Mouse (Mus musculus) R1 (cell line): ENCODE results near the gene Mturn.

Experiments used
- DNase-seq: peaks from one replicate; pipeline ENCODE4 v3.0.0-alpha.2; 2018; ENCODE audit warnings: low read depth, low spot score

Gene Mturn

DNA sequence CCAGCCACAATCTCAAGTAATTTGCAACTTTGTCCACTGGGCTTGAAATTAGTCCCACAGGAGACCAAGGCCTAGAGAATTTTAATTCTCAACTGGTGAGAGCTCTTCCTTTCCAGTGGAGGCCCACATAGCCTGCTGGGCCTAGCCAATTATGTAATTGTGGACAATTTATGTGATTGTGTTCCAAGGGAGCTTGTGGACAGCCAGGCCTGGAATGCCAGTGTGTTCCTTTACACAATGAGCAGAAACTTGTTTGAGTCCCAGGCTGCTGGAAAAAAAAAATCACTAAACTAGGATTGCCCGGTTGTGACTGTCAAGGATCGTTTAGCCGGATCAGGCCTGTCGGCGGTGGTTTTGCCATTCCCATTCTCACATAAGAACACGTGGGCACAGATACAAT is 11.9 kb downstream of the Mturn start:
- no peak for DNase-seq

DNA sequence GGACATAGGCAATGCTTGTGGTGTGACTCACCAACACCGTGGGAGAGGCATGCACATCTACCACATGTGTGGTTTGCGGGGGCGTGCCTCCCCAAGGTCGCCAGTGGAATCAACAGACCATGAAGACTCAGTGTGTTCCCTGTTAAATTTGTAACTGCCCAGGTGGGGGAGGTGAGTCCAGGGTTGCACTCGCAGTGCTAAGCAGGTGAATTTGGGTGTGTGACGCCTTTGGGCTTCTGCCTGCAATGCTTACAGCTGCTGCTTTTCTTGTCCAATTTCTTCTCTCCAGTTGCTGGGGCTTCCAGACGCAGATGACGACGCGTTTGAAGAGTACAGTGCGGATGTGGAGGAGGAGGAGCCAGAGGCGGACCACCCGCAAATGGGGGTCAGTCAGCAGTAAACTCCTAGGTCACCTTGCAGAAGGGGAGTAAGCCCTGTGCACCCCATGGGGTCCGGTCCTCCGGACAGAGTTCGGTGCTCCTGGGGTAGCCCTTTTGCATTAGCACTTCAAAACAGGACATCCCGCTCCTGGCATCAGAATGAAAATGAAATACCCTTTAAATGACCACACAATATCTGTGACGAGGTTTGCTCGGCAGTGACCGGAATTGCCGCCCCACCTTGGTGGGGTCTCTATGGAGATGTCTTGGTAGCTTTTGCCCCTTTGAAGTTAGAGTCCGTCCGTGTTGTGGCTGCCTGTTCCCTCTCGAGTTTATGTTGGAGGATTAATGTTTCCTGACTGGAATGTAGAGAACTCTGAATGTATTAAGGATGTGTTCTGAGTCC is 17.5 kb downstream of the Mturn start:
- peak; percentile 56 for DNase-seq

DNA sequence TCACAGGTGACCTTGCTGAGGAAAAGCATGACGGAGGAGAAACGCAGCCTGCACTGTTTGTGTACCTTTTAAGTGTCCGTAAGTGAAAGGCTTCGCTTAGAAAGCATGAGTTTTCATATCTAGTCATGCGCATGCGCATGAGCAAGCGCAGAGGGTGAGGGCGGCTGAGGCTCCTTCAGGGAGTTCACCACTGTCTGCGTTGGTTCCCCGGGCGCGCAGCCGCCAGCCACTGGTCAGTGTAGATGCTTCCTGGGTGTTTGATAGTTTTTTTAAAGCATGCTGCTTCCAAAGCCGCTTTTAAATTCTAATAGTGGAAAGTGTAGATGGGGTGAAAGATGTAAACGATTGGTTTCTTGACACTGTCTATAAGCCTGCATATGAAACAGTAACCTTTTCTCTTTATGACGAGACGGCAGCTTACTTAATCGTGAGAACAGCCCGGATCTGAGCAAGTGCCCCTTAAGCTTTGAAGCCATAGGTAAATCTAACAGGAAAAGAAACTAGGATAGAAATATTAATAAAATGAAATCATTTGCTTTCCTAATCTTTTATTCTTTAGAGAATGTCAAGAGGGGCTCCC is 18.1 kb downstream of the Mturn start:
- no peak for DNase-seq

DNA sequence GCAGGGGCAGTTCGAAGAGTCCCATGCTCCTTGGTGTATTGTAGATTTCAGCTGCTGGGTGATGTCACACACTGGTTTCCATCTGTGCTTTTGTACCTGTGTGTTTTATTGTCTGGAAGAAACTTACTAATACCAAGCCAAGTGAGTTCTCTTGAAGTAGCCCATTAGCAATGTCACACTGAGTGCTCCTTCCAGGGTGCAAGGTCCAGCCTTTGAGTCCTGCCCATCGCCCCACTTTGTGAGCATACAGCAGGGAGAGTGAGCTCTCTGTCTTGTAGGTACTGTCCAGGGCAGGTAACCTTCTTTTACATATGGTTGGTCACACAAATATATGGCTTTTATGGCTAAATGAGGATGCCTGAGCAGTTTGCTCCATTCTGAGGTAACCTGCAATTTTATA is 19.1 kb downstream of the Mturn start:
- DNase-seq: no peak

DNA sequence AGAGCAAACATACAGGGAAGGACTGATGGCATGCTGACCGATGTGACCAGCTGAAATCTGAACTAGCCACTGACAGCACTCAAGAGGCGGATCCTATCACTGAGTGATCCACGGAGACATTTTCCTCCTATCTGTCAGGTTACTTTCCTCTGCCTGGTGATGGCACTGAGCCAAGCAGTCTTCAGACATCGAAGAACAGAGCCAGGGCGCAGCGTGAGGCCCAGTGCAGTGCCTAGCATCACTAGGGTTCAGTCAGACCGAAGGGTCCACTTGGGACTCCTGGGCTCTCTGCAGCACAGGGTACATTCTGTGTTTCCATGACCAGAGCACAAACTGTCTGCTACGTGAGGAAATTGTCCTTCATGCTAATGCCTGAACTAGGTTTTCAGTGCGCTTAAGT is 20.5 kb downstream of the Mturn start:
- no peak for DNase-seq

DNA sequence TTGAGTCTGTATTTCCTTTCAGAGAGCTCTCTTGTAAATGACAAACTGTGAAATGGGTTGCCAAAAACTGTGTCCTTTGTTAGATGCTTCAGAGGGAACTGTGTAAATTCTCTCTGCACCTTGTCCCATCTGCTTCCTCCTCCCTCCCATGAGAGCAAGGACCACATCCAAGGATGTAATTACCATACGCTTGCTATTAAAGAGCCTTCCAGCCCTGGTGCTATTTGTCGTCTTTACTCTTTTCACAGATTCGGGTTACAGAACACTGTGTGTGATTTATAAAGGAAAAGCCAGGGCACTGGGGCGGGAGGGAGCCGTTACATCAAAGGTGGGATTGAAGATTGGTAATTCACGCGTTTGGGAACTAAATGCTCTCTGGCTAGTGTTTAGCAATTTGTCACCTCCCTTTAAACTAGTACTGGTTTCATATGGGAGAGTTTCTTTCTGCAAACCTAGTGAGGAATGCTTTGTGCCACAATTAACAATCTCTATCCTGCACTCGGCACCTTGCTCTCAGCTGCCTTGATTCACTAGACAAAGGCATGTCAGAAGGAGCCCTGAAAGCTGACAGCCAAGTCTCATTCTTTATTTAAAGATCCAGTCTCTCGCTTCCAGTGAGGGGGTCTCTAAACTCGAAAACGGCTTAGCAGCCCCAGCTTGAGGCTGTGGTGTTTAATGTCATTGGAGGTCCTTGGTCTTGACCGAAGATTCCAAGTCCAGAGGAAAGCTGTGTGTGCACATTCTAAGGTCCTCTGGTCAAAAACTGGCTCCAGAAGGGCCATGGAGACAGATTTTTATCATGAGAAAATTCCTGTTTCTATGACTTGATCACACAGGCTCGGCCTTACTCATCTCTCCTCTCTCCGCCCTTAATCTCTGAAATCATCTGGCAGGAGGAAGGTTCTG is 22.5 kb downstream of the Mturn start:
- DNase-seq: no peak

DNA sequence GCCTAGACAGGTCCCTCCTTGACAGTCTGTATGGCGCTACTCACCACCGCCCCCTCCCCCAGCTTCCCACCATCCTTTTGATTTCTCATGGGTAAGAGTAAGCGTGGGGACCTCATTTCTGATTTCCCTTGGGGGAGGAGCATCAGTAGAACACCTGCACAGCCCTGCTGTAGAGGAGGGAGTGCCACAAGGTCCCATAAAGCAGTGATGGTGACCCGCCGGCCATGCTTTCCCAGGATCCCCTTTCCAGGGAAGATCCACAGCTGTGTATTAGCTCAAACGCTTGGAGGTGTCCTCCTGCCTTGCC is 23.1 kb downstream of the Mturn start:
- DNase-seq: no peak

DNA sequence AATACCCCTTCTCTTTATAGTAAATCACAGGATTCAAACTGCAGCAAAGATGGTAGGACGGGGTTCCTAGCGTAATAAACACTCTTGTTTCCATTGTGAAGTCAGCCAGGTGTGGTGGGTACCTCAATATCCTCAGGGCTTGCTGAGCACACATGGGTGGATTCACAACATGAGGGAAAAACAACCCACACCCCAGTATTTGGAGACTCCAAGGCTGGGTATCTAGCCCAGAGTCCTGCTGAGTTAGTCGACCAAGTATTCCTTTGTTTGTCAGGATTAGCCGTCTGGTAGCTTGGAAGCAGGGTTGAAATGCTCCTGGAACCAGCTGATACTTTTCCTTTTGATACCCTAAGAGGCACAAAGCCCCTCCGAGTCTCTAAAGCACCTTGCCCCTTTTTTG is 23.4 kb downstream of the Mturn start:
- no peak for DNase-seq

DNA sequence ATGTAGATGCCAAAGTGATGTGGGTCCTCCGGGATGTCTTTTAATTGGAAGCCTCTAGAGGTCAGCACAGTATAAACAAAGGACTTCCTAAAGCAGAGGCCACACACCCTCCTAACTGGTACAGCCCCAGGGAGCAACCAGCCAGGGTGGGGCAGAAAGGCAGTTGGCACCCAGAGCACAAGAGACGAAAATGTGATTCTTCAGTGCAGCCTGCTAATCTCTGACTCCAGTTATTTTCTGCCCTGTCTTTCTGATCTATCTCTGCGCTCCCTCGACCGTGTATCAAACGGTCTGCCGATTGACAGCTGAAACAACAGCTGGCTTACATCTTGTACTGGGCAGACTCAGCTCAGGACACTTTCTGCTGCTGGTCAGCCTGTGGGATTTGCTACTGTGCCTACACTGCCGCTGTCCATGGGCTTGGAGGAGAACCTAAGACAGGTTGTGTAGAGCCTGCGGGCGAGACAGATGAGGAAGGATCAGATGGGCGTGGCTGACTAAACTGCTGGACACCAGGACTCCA is 24.0 kb downstream of the Mturn start:
- DNase-seq: peak; percentile 56

DNA sequence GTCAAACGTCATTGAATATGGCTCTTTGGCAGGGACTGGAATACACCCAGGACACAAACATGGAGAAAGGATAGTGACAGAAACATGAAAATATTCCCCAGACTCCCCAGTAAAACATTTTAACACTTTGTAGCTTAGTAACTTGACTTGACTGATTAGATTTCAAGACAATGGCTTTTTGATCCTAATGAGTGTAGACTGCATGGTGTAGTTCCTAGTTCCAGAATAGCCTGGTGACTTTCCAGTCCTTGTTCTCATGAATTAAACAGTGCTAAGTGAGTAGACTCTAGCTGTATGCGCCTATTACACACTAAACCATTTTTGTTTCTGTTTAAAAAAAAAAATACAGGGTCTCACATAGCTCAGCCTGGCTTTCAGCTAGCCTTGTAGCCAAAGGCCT is 24.7 kb downstream of the Mturn start:
- DNase-seq: no peak

DNA sequence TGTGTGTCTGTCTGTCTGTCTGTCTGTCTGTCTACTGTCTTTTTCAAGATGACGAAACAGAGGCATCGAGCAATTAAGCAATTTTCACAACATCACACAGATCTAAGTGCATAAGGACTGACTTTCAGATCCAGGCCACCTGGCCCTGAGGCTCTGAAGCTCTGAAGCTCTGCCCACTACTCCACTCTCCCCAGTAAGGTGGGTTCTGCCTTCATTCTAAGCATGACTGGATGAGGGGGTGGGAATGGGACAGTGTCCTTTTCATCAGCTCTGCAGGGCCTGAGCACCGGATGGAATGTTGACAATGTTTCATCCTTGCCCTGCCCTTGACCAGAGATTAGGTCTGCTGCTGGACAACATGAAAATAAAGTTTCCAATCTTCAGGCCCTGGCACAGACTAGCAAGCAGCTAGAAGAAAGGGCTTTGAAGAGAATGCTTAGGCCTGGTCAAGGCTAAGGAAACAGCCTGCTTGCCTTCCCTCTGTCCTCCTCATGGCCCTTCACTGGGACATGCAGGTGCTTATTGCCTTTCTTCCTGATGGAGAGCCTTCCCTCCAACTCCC is 25.3 kb downstream of the Mturn start:
- DNase-seq: no peak

DNA sequence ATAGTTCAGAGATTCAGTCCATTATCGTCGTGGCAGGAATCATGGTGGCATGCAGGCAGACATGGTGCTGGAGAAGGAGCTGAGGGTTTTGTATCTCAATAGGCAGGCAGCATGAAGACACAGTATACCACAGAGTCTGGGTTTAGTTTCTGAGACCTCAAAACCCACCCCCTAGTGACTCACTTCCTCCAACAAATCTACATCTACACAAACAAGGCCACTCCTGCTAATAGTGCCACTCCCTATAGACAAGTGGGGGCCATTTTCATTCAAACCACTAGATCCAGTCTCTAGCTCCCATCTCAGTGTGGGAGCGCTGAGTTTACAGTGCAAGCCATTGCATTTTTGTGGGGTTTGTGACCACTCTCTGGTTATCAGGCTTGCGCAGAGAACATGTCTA is 27.2 kb downstream of the Mturn start:
- peak; percentile 94 for DNase-seq

DNA sequence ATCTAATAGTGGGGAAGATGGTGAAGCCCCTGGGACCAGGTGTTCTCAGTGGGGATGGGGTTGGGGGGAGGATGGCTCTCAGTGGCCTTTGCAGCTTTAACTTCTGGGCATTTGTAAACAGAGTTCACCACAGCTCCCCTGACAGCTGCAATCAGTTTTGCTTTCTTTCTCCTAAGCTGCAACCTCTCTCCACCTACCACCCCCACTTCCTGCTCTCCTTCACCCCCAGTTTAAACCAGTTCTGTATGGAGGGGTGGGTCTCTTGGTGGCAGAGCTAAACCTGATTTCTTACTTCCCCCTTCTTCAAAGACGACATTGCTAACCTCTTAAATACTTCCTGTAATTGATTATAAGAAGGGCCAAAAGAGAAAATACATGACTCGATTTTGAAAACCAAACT is 34.3 kb downstream of the Mturn start:
- DNase-seq: no peak

DNA sequence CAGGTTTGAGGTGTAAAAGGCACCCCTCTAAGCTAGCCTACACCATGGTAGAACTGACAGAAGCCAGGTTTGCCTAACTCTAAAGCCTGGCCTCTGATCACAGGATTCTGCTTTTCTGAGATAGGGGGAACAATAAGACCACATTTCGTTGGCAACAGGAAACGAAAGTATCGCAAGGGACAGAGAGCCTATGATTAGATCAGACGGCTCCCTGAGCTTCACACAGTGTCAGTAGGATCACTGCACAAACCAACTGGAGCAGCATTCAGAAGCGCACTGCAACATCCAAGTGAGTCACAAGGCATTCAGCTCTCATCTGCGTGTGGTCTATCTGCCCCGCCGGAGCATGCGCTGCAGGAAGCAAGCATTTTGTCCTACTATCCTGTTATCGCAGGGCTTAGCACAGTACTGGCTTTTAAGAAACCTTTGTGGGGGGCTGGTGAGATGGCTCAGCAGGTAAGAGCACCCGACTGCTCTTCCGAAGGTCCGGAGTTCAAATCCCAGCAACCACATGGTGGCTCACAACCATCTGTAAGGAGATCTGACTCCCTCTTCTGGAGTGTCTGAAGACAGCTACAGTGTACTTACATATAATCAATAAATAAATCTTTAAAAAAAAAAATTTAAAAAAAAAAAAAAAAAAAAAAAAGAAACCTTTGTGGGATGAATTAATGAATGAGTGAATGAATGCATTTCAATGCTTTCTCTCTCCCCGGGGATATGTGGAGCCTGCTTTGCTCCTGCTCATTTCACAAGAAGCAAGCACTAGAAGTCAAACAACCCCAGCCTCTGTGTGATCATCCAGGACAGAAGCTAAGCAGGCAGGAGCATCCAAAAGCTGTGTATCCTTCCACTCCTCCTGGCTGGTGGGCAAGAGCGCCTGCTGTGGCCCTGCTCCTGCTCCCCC is 37.6 kb downstream of the Mturn start:
- DNase-seq: peak; percentile 22

DNA sequence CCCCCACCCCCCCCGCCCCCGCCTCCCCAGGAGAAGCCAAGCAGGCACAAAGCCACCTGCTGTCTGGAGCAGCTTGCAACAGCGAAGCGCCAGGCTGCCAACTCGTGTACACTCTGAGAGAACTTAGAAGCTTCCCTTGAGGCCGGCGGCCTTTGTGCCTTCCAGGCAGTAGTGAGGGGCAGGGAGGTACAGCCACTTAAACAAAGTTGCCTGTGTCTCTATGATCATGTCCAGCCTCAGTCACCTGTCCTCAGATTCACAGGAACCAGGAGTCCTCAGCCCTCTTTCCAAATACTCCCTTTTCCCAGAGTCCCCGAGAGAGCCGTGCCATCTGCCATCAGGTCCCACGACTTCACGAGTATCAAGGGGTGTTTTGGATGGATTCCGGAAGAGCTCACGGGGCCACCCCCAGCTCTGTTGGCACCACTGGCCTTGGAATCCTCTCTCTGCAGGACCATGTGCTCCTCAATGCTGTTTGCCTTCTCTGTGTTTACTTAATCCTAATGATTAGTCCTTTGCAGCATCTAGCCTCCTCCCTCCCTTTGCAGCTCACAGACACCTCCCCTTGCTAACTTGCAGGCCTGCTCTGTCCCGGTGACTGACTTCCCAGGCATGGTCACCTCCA is 38.4 kb downstream of the Mturn start:
- DNase-seq: no peak

DNA sequence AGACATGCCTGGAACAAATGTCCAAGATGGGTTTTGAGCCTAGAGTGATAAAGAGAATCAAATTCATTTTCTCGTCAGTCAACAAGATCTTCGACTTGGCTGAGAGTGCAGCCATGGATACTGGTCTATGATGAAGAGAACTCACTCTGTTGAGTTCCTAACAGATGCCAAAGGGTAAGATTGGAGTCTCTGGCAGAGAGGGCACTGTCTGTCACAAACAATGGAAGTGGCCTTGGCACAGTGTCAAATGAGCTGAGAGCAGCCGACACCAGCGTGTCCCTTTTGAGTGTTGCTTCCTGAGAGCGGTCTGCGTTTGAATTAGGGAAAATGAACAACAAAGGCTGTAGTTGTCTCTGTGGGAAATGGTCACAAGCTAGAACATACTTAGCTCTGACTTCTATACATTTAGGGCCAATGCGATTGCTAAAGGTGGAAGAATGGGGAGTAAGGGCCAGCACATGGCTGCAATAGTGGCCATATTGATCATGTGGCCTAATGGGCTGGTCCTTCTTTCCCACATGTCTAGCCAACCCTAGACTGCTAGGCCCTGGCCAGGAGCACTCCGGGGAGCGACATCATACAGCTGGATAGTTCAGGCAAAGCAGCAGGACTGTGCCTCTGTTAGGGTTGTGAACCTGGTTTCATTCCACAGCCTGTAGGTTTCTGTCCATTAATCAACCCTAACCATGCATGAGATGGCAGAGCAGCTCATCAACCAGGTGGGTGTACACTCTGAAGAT is 39.3 kb downstream of the Mturn start:
- DNase-seq: no peak

DNA sequence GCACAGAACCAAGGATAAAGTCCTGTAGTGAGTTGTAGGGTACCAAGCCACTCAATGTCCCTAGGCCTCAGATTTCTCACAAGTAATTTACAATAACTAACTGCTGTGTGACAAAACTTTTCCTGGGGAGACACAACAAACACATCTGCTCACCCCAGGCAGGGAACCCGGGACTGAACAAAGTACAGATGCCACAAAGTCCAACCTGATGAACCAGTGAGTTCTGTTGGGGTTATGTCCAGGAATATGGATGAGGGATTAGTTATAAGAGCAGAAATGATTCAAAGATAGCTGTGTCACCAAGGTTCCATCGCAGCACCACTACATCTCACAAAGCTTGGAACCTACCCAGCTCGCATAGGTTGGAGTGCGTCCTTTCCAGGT is 39.8 kb downstream of the Mturn start:
- DNase-seq: no peak

DNA sequence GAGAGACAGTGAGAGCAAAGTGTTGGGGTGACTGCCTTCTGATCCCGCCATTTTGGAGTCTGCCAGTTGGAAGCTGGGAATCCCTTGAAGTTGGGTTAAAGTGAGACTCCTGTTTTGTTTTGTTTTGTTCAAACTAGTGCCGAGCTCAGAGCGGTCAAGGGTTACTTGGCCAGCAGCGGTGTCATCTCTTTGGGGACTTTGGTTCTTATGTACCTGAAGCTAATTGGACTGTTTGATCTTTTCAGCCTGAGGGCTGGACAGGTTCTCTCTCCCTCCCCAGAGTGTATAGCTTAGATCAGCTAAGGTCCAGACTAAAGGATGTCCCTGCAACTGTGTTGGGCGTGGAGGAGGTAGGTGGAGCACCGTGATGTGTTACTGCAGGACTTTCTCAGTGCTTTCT is 44.9 kb downstream of the Mturn start:
- DNase-seq: no peak

DNA sequence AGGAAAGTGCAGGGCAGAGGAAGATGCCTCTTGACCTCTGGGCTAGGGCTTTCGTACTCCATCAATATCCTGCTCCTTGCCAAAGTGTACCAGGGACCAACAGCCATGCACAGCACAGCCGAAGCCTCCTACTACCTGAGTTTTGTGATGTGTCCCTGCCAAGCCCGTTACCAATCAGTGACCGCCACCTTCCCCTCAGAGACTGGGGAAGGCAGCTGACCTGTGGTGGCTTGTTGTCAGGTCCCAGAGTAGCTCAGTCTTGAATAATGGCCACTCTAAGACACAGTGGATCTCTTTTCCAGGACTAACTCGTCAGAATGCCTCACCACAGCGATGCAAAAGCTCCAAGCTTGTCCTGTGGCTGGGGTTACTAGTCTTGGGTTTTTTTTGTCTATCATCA is 45.4 kb downstream of the Mturn start:
- DNase-seq: no peak

DNA sequence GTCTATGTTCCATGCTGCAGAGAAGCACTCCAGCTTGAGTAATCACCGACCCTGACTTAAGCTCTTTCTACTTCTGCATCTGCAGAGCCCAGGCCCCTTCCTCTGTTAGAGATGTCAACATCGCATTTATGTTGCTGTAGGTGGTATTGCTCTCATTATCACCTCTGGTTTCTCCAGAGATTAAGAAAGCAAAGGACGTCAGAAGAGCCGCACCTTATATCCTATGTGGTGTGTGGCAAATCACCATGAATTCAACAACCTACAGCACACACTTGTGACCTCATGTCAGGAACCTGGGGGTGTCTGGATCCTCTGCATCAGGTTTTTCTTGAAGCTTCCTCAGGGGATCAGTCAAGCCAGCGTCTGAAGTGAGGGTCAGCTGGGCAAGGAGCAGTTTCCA is 46.0 kb downstream of the Mturn start:
- no peak for DNase-seq
